Mouse (Mus musculus): Measurements from ENCODE around the gene Ptafr. TPM values are rescaled to one million over a fixed set of nuclear protein-coding genes. Genes with fewer than 3 reads are reported as not detected.

Gene Ptafr
- 10 to 100 TPM; 65.2 to 68.0 TPM for total RNA-seq (2023)

DNA sequence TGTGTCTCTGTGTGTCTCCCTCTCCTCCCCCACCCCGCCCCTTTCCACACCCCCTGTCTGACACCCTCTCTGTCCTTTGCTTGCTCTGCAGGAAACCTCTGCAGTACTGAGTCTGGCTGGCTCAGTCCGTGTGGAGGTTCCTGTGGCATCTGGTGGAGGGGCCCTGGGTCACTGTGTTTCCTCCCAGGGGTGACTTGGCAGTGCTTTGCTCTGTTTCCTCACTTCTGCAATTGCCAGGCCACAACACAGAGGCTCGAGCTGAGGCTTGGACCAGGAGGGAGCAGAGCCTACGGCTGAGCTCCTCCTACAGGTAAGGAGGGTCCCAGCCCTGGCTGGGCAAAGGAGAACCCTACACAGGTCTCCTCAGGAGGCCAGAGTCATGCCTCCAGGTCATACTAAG lies at the start of gene Ptafr:
TSS of gene Ptafr (plus strand) at position 103 of the 400 bp plus-strand sequence.

DNA sequence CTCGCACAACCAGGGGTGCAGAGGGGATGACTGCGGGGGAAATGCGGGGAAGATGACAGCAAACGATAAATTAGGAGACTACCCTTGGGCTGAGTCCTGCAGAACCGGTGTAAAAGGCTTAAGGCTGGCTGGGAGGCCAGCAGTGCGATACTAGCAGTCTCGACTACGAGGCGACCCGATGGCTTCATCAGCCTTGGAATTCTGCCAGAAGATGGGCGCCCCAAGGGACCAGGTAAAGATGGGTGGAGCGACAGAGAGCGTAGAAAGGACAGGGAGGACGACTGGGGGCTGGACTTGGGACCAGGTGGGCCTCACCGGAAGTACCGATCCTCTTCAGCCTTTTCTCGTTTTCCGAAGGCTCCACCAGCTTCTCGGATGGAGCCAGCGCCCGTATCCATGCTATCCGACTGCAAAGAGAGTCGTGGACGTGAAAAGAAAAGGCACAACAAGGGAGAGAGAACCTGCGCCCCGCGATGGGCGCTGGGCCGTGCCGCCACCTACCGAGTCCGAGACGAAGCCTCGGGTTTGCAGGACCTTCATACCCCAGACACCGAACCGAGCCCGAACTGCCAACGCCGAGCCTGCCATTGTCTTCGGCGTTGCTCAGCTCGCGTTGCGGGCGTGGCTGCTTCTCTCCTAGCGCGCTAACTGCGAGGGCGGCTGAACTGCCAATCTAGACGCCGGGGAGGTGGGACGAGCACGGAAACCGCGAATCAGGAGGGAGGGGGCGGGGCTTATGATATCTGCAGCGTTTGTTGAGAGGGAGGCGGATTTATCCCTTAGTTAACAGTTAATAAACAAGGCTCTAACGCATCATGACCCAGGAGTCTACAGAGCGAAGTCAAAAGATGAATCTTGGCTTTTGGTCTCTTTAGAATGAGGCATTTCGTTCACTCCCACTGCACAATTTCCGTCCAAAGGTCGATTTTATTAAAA lies 30.6 kb upstream of the Ptafr start, which contains the start of gene Atpif1:
TSS of gene Atpif1 (minus strand) at position 679 of the 936 bp plus-strand sequence.

DNA sequence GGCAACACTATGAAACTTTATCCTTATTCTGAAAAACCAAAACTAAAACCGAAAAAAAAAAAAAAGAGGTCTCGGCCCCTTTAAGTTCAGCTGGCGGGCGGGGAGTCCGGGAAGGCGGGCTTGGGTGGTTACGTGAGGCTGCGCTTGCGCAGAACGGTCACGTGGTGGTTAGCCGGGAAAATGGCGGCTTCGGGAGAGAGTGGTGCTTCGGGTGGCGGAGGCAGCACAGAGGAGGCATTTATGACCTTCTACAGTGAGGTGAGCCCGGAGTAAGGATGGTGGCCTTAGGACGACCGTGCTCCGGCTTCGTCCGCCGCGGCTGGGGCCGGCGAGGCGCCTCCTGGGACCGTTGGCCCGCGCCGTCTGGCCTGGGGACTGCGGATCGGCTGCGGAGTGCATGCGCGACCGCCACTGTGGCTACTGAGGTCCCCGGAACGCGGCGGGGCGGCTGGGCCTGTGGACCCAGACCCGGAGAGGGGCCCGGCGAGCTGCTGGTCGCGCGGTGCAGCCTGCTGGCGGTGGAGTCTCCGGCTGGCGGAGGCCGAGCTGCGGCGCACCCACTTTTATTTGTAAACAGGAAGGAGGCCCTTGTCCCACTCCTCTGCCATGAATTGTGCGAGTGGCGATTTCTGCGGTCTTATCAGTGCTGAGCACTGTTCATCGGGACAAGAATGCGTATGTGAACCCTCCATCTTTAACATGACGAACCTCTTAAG lies 28.3 kb upstream of the Ptafr start, which contains the start of gene Dnajc8:
TSS of gene Dnajc8 (plus strand) at position 145 of the 716 bp plus-strand sequence.

Other genes with a start within 250 kb of the Ptafr start
- 10 to 100 TPM; 12.6 to 15.6 TPM for gene Trnau1ap, start 234.5 kb upstream of the Ptafr start, total RNA-seq (2023)
- 10 to 100 TPM; 23.5 to 27.1 TPM for gene Rcc1, start 210.5 kb upstream of the Ptafr start, total RNA-seq (2023)
- gene Phactr4, start 141.6 kb upstream of the Ptafr start, total RNA-seq (2023): 10 to 100 TPM; 20.9 to 24.7 TPM
- 1 to 10 TPM; 7.8 to 9.7 TPM for gene Med18, start 100.1 kb upstream of the Ptafr start, total RNA-seq (2023)
- 10 to 100 TPM; 45.0 to 47.2 TPM for gene Sesn2, start 53.6 kb upstream of the Ptafr start, total RNA-seq (2023)
- gene Atpif1, start 30.4 kb upstream of the Ptafr start, total RNA-seq (2023): 100 to 1,000 TPM; 131 to 153 TPM
- 10 to 100 TPM; 61.6 to 68.9 TPM for gene Dnajc8, start 28.5 kb upstream of the Ptafr start, total RNA-seq (2023)
- 10 to 100 TPM; 32.2 to 36.1 TPM for gene Eya3, start 74.9 kb downstream of the Ptafr start, total RNA-seq (2023)
- gene Xkr8, start 168.5 kb downstream of the Ptafr start, total RNA-seq (2023): 1 to 10 TPM; 3.1 to 4.8 TPM
- gene Smpdl3b, start 193.2 kb downstream of the Ptafr start, total RNA-seq (2023): 1 to 10 TPM; 1.7 to 2.5 TPM
- 10 to 100 TPM; 33.9 to 38.0 TPM for gene Rpa2, start 204.3 kb downstream of the Ptafr start, total RNA-seq (2023)
- 100 to 1,000 TPM; 175 to 186 TPM for gene Themis2, start 232.3 kb downstream of the Ptafr start, total RNA-seq (2023)

All from neutrophil, adult 59 days (primary cell).